Mouse (Mus musculus) ES-Bruce4 (cell line): Measurements from ENCODE around the gene Armcx4. TPM values are rescaled to one million over a fixed set of nuclear protein-coding genes. Genes with fewer than 3 reads are reported as not detected.

Experiments
- H3K27ac ChIP-seq: 2 replicates; pipeline ENCODE4 v1.5.1; 2012; ENCODE audit warnings: low read length, inconsistent platforms; ENCODE audit not compliant: insufficient read depth
- H3K27me3 ChIP-seq: 2 replicates; pipeline ENCODE4 v1.6.1; 2012; ENCODE audit warnings: mild to moderate bottlenecking, low read length, inconsistent platforms; ENCODE audit not compliant: control insufficient read depth, poor library complexity, insufficient read depth, severe bottlenecking
- H3K36me3 ChIP-seq: 2 replicates; pipeline ENCODE4 v1.6.1; 2012; ENCODE audit warnings: inconsistent platforms, mild to moderate bottlenecking, low read length, moderate library complexity; ENCODE audit not compliant: control insufficient read depth, poor library complexity, insufficient read depth, severe bottlenecking
- H3K4me1 ChIP-seq: one replicate; pipeline ENCODE4 v1.8.1; 2011; ENCODE audit warnings: low read length; ENCODE audit not compliant: control insufficient read depth, insufficient read depth
- H3K4me3 ChIP-seq: 2 replicates; pipeline ENCODE4 v1.5.1; 2011; ENCODE audit warnings: low read depth, mild to moderate bottlenecking, low read length
- H3K9ac ChIP-seq: 2 replicates; pipeline ENCODE4 v1.6.1; 2012; ENCODE audit warnings: low read depth, mild to moderate bottlenecking, inconsistent platforms; ENCODE audit not compliant: poor library complexity, severe bottlenecking
- H3K9me3 ChIP-seq: replicated peaks from 2 replicates; pipeline ENCODE4 v1.6.1; 2012; ENCODE audit warnings: mild to moderate bottlenecking, low read length, inconsistent platforms; ENCODE audit not compliant: control insufficient read depth, poor library complexity, insufficient read depth, severe bottlenecking
- CTCF ChIP-seq: IDR thresholded peaks from one replicate; pipeline ENCODE4 v1.8.1; 2011; ENCODE audit warnings: low read depth, low read length
- EP300 ChIP-seq: IDR thresholded peaks from 2 replicates; pipeline ENCODE4 v1.6.1; 2011; ENCODE audit warnings: low read depth, low read length; ENCODE audit not compliant: insufficient read depth
- POLR2A ChIP-seq: IDR thresholded peaks from one replicate; pipeline ENCODE4 v1.8.1; 2011; ENCODE audit warnings: low read length; ENCODE audit not compliant: insufficient read depth
- polyA plus RNA-seq: library from polyadenylated mRNA; stranded (reverse); fragments of >200 nt; gene quantifications from 2 replicates; pipeline ENCODE4 v1.2.4, GENCODE M21; 2011; ENCODE audit warnings: low read depth; ENCODE audit not compliant: missing spikeins, insufficient read depth, insufficient read length

Armcx4 gene
- polyA plus RNA-seq, 1 experiment = 11.1 TPM

DNA sequence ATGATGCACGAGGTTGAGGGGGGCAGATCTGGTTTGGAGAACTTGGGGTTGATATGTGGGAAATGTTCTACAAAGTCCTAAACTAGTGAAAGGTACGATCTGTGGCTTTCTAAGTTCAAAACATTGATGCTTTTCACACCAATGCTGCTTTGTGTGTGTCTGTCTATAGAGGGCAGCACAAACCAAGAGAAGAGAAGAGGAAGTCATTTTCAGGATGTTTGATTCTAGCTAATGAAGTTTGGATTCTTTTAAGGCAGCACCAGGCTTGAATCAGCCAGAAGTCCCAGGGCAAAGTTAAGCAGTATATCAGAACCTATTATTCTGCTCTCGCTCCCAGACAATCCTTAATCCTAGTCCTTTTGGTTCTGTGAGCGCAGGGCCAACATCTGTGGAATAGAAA is 43.5 kb downstream of the Armcx4 start:
- no peaks in the 10 kb centered on the region for H3K36me3 ChIP-seq
- H3K9me3 ChIP-seq = no peaks in the 10 kb centered on the region
- no peak overlapping the region for H3K9ac ChIP-seq
- no peaks in the 10 kb centered on the region for H3K4me1 ChIP-seq
- no peak for TF ChIP-seq CTCF
- no peak for TF ChIP-seq POLR2A
- no peak for TF ChIP-seq EP300
- H3K27ac ChIP-seq = no peak overlapping the region
- H3K4me3 ChIP-seq = no peak overlapping the region
- no peaks in the 10 kb centered on the region for H3K27me3 ChIP-seq

- H3K4me3 ChIP-seq = no peak overlapping the region
- no peak for TF ChIP-seq POLR2A
- TF ChIP-seq CTCF = no peak
- TF ChIP-seq EP300 = no peak
- H3K9ac ChIP-seq = no peak overlapping the region
- no peaks in the 10 kb centered on the region for H3K27me3 ChIP-seq
- no peaks in the 10 kb centered on the region for H3K4me1 ChIP-seq
- no peak overlapping the region for H3K27ac ChIP-seq
- H3K36me3 ChIP-seq = no peaks in the 10 kb centered on the region
- H3K9me3 ChIP-seq = no peaks in the 10 kb centered on the region
These were observed 51.5 kb downstream of the Armcx4 start for GRCm38 (mm10) chrX:134737796-134738195.

DNA sequence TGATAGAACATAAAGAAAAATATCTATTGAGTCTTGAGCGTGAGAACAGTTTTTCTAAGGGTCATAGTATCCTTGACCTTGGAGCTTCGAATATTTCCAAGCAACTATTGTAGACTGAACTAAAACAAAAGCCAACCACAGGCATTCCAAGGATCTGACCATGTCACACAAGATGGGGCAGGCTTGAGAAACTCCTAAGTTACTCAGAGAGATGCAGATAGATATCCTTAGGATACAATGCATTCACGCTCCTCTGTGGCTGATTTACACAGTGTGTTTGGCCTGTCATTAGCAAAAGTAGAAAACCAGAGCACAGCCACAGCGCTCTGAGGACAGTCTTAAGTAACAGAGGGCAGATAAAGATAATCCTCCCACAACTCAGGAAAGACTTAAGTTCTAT is 52.8 kb downstream of the Armcx4 start:
- no peak overlapping the region for H3K9ac ChIP-seq
- H3K27me3 ChIP-seq = no peaks in the 10 kb centered on the region
- H3K36me3 ChIP-seq = no peaks in the 10 kb centered on the region
- TF ChIP-seq POLR2A (no peak), CTCF (no peak), EP300 (no peak)
- no peak overlapping the region for H3K27ac ChIP-seq
- H3K4me3 ChIP-seq = no peak overlapping the region
- no peaks in the 10 kb centered on the region for H3K4me1 ChIP-seq
- no peaks in the 10 kb centered on the region for H3K9me3 ChIP-seq

DNA sequence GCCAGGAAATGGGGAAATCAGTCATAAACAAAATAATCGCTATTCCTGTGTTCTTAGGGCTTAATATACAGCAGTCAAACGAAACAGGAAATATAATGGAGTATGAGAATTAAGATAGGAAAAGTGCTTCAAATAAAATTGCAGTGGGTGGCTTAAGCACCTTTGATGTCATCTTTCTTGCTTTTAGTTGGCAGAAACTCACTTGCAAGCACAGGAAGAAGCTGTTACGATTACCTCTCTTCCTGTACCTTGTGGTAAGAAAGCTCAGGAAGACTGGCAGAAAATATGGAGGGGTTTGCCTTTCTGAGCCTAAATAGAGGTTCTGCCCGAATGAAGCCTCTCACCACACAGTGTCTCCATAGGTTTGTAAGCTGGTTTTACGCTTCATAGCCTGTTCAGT is 55.5 kb downstream of the Armcx4 start:
- Histone ChIP-seq H3K9me3 (no peaks in the 10 kb centered on the region), H3K27me3 (no peaks in the 10 kb centered on the region), H3K36me3 (no peaks in the 10 kb centered on the region), H3K27ac (no peak overlapping the region), H3K4me1 (no peaks in the 10 kb centered on the region), H3K4me3 (no peak overlapping the region), H3K9ac (no peak overlapping the region)
- no peak for TF ChIP-seq EP300
- no peak for TF ChIP-seq POLR2A
- no peak for TF ChIP-seq CTCF

Other genes with a start within 250 kb of the Armcx4 start
- gene Taf7l, start 210.0 kb upstream of the Armcx4 start, polyA plus RNA-seq = 1.8 and 2.9 TPM in 2 replicates
- 45.3 and 54.9 TPM in 2 replicates for gene Timm8a1, start 144.7 kb upstream of the Armcx4 start, polyA plus RNA-seq
- gene Btk, start 102.9 kb upstream of the Armcx4 start, polyA plus RNA-seq = not detected in 2 replicates
- 1,186 and 1,244 TPM in 2 replicates for gene Rpl36a, start 100.9 kb upstream of the Armcx4 start, polyA plus RNA-seq
- 8.1 and 8.8 TPM in 2 replicates for gene Gla, start 85.4 kb upstream of the Armcx4 start, polyA plus RNA-seq
- 114 and 125 TPM in 2 replicates for gene Hnrnph2, start 85.3 kb upstream of the Armcx4 start, polyA plus RNA-seq
- 29.5 and 37.7 TPM in 2 replicates for gene Armcx1, start 31.4 kb downstream of the Armcx4 start, polyA plus RNA-seq
- gene Armcx6, start 64.9 kb downstream of the Armcx4 start, polyA plus RNA-seq = 2.8 and 4.4 TPM in 2 replicates
- gene Armcx3, start 70.1 kb downstream of the Armcx4 start, polyA plus RNA-seq = 14.6 and 19.1 TPM in 2 replicates
- 32.3 and 34.0 TPM in 2 replicates for gene Armcx2, start 122.7 kb downstream of the Armcx4 start, polyA plus RNA-seq